Mouse (Mus musculus) liver, embryonic 14.5 days (tissue): ENCODE data around the gene Pstpip1. TPM values are rescaled to one million over a fixed set of nuclear protein-coding genes. Genes with fewer than 3 reads are reported as not detected.

ENCODE experiments used
- ATAC-seq: fragments of 200-750 bp; cut with Nextera tagmentation; 2 replicates; pipeline ENCODE4 v1.8.0; 2017; ENCODE audit warnings: moderate number of reproducible peaks, mild to moderate bottlenecking, moderate library complexity; ENCODE audit not compliant: insufficient read depth
- DNase-seq, 3 experiments: peaks; one replicate each; pipeline ENCODE4 v3.0.0-alpha.2; 2012 to 2013; ENCODE audit warnings: low read depth in 3 of 3, low spot score in 3 of 3
- H3K27ac ChIP-seq: fragments of 300-500 bp; sonication (generic); 2 replicates; pipeline ENCODE4 v1.5.1; 2014; ENCODE audit warnings: moderate library complexity, mild to moderate bottlenecking, control low read depth, inconsistent platforms
- H3K27me3 ChIP-seq: fragments of 300-500 bp; sonication (generic); 2 replicates; pipeline ENCODE4 v1.6.1; 2014; ENCODE audit warnings: mild to moderate bottlenecking, low read length, moderate library complexity; ENCODE audit not compliant: control insufficient read depth, insufficient read depth
- H3K36me3 ChIP-seq: fragments of 300-500 bp; sonication (generic); replicated peaks from 2 replicates; pipeline ENCODE4 v1.6.1; 2014; ENCODE audit warnings: low read depth; ENCODE audit not compliant: control insufficient read depth, insufficient read depth
- H3K4me1 ChIP-seq, 2 experiments: fragments of 200-500 bp in 1 of 2; fragments of 300-500 bp in 1 of 2; sonication (generic) in 1 of 2; replicated peaks; 2 replicates each; pipeline ENCODE4 v1.6.1; 2012 to 2014; ENCODE audit warnings: antibody characterized with exemption in 1 of 2, inconsistent platforms in 1 of 2, low read length in 1 of 2; ENCODE audit not compliant: control insufficient read depth in 2 of 2, insufficient read depth in 2 of 2
- H3K4me2 ChIP-seq: fragments of 300-500 bp; sonication (generic); 2 replicates; pipeline ENCODE4 v1.6.1; 2014; ENCODE audit warnings: low read depth, mild to moderate bottlenecking, control low read depth, moderate library complexity
- H3K4me3 ChIP-seq, 2 experiments: fragments of 200-500 bp in 1 of 2; fragments of 300-500 bp in 1 of 2; sonication (generic) in 1 of 2; 2 replicates each; pipeline ENCODE4 v1.5.1; 2012 to 2014; ENCODE audit warnings: low read depth in 2 of 2, low read length in 2 of 2, mild to moderate bottlenecking in 2 of 2, control low read depth in 1 of 2, inconsistent platforms in 1 of 2, moderate library complexity in 1 of 2; ENCODE audit not compliant: insufficient read depth in 1 of 2
- H3K9ac ChIP-seq: fragments of 300-500 bp; sonication (generic); replicated peaks from 2 replicates; pipeline ENCODE4 v1.6.1; 2014; ENCODE audit warnings: mild to moderate bottlenecking, control low read depth, moderate library complexity
- H3K9me3 ChIP-seq: fragments of 300-500 bp; sonication (generic); 2 replicates; pipeline ENCODE4 v1.6.1; 2016; ENCODE audit warnings: low read length, mixed read lengths; ENCODE audit not compliant: control insufficient read depth
- CTCF ChIP-seq: IDR thresholded peaks from 2 replicates; pipeline ENCODE4 v1.5.1; 2016; ENCODE audit warnings: antibody characterized with exemption, low read depth, control low read depth
- EP300 ChIP-seq: IDR thresholded peaks from 2 replicates; pipeline ENCODE4 v1.6.1; 2016; ENCODE audit warnings: antibody characterized with exemption, low read depth
- WGBS: fragments of 180-500 bp; shearing (Covaris S2); extraction: QIAGEN DNeasy Blood & Tissue Kit; methylation state at CpG from one replicate; pipeline ENCODE4 v1.1.7; 2014; ENCODE audit not compliant: insufficient replicate concordance; 5-methylcytosine and 5-hydroxymethylcytosine counted together
- polyA plus RNA-seq, 2 experiments: library from polyadenylated mRNA; depleted of rRNA in 1 of 2; stranded (reverse) in 1 of 2; unstranded in 1 of 2; fragments of >200 nt; fragmentation: Nextera tagmentation in 1 of 2; extraction: Ambion mirVana in 1 of 2; gene quantifications; 2 replicates each; pipeline versions ENCODE4 v1.2.1 to v1.2.3; 2012 to 2014

Gene Pstpip1
- polyA plus RNA-seq, 2 experiments: 1.8 to 3.9 TPM

- 24% methylated on average over 14 of the region's 14 CpGs for WGBS
- Histone ChIP-seq H3K27ac (no peak overlapping the region), H3K9ac (no peak overlapping the region), H3K4me3 (peak overlapping the region in 1 of 2 experiments; percentile 39; a peak in 2 of 4 replicates), H3K4me1 (no peaks in the 10 kb centered on the region), H3K27me3 (no peaks in the 10 kb centered on the region), H3K9me3 (no peaks in the 10 kb centered on the region), H3K4me2 (peak overlapping the region; percentile 28), H3K36me3 (no peaks in the 10 kb centered on the region)
- ATAC-seq (no peak), DNase-seq (peak; percentile 42 to 59 (median 49))
- TF ChIP-seq CTCF (peak; percentile 98), EP300 (no peak)
Measured at GRCm38 (mm10) chr9:56118582-56118981, 28.8 kb downstream of the Pstpip1 start.

- Histone ChIP-seq H3K27ac (no peak overlapping the region), H3K36me3 (no peaks in the 10 kb centered on the region), H3K4me1 (no peaks in the 10 kb centered on the region), H3K9me3 (no peaks in the 10 kb centered on the region), H3K9ac (no peak overlapping the region), H3K27me3 (no peaks in the 10 kb centered on the region), H3K4me2 (no peak overlapping the region), H3K4me3 (no peak overlapping the region)
- WGBS: 54% methylated on average over 2 of the region's 2 CpGs
- ATAC-seq (no peak), DNase-seq (no peak)
- no peak for TF ChIP-seq CTCF
Measured at GRCm38 (mm10) chr9:56119651-56120050, 29.9 kb downstream of the Pstpip1 start.

- 58% methylated on average over 7 of the region's 7 CpGs for WGBS
- DNase-seq (no peak), ATAC-seq (no peak)
- Histone ChIP-seq H3K4me2 (no peak overlapping the region), H3K27me3 (no peaks in the 10 kb centered on the region), H3K4me3 (no peak overlapping the region), H3K36me3 (no peaks in the 10 kb centered on the region), H3K9me3 (no peaks in the 10 kb centered on the region), H3K27ac (no peak overlapping the region), H3K9ac (no peak overlapping the region), H3K4me1 (no peaks in the 10 kb centered on the region)
- TF ChIP-seq EP300: no peak
- peak; percentile 55 for TF ChIP-seq CTCF
Measured at GRCm38 (mm10) chr9:56121097-56121496, 31.3 kb downstream of the Pstpip1 start.

- Histone ChIP-seq H3K27ac (no peak overlapping the region), H3K27me3 (no peaks in the 10 kb centered on the region), H3K36me3 (no peaks in the 10 kb centered on the region), H3K9me3 (no peaks in the 10 kb centered on the region), H3K4me2 (no peak overlapping the region), H3K4me3 (no peak overlapping the region), H3K4me1 (no peaks in the 10 kb centered on the region), H3K9ac (no peak overlapping the region)
- no peak for DNase-seq
- TF ChIP-seq EP300 (no peak), CTCF (no peak)
- WGBS: 67% methylated on average over 8 of the region's 8 CpGs
- ATAC-seq: no peak
Measured at GRCm38 (mm10) chr9:56122973-56123372, 33.2 kb downstream of the Pstpip1 start.

GRCm38 (mm10) chr9:56123613-56124012, 33.9 kb downstream of the Pstpip1 start:
- DNase-seq: no peak
- Histone ChIP-seq H3K4me1 (no peaks in the 10 kb centered on the region), H3K36me3 (no peaks in the 10 kb centered on the region), H3K9me3 (no peaks in the 10 kb centered on the region), H3K27me3 (no peaks in the 10 kb centered on the region), H3K4me2 (no peak overlapping the region), H3K27ac (no peak overlapping the region), H3K4me3 (no peak overlapping the region), H3K9ac (no peak overlapping the region)
- WGBS: 69% methylated on average over 7 of the region's 7 CpGs
- ATAC-seq: no peak
- TF ChIP-seq CTCF (no peak), EP300 (no peak)

- ATAC-seq (no peak), DNase-seq (no peak)
- no peak overlapping the region for H3K4me3 ChIP-seq
- no peaks in the 10 kb centered on the region for H3K9me3 ChIP-seq
- H3K36me3 ChIP-seq: no peaks in the 10 kb centered on the region
- TF ChIP-seq EP300: no peak
- no peak for TF ChIP-seq CTCF
- H3K27me3 ChIP-seq: no peaks in the 10 kb centered on the region
- 53% methylated on average over 11 of the region's 11 CpGs for WGBS
- H3K4me1 ChIP-seq: no peaks in the 10 kb centered on the region
- no peak overlapping the region for H3K27ac ChIP-seq
- H3K9ac ChIP-seq: no peak overlapping the region
- no peak overlapping the region for H3K4me2 ChIP-seq
Measured at GRCm38 (mm10) chr9:56124561-56124960, 34.8 kb downstream of the Pstpip1 start.
